Mouse (Mus musculus): ENCODE results near the gene Cd300ld. TPM values are rescaled to one million over a fixed set of nuclear protein-coding genes. Genes with fewer than 3 reads are reported as not detected.
A peak's percentile ranks its signal among the peaks of the same experiment; 100 is the strongest.
"Not testable (repeated sequence)": the region's sequence is repeated elsewhere in the genome, so short reads cannot be mapped to it uniquely, and the experiment has no call there.

Gene Cd300ld
- total RNA-seq (2017) = 0.99 and 4.9 TPM in 2 replicates

GRCm38 (mm10) chr11:114989793-114990192 lies at the start of gene Cd300ld:
TSS of gene Cd300ld (minus strand) at chr11:114989922.
- peak in 1 of 2 experiments; percentile 48; a peak in 1 of 4 replicates for ATAC-seq (replicated peaks in 1 of 2; ENCODE audit: insufficient read depth in 1 of 2, low FRiP score in 2 of 2, low TSS enrichment in 1 of 2, low read depth in 1 of 2, poor library complexity in 2 of 2, severe bottlenecking in 2 of 2)

- ATAC-seq (replicated peaks in 1 of 2; ENCODE audit: insufficient read depth in 1 of 2, low FRiP score in 2 of 2, low TSS enrichment in 1 of 2, low read depth in 1 of 2, poor library complexity in 2 of 2, severe bottlenecking in 2 of 2) = not testable (repeated sequence)
Observed at GRCm38 (mm10) chr11:115037669-115038068, 47.9 kb upstream of the Cd300ld start, which contains the start of gene Cd300ld5. TSS of gene Cd300ld5 (minus strand) at chr11:115037769.

- not testable (repeated sequence) for ATAC-seq (replicated peaks in 1 of 2; ENCODE audit: insufficient read depth in 1 of 2, low FRiP score in 2 of 2, low TSS enrichment in 1 of 2, low read depth in 1 of 2, poor library complexity in 2 of 2, severe bottlenecking in 2 of 2)
Observed at GRCm38 (mm10) chr11:115026912-115027311, 37.2 kb upstream of the Cd300ld start, which contains the start of gene Cd300ld4. TSS of gene Cd300ld4 (minus strand) at chr11:115027012.

- not testable (repeated sequence) for ATAC-seq (replicated peaks in 1 of 2; ENCODE audit: insufficient read depth in 1 of 2, low FRiP score in 2 of 2, low TSS enrichment in 1 of 2, low read depth in 1 of 2, poor library complexity in 2 of 2, severe bottlenecking in 2 of 2)
Observed at GRCm38 (mm10) chr11:115016093-115016492, 26.4 kb upstream of the Cd300ld start, which contains the start of gene Cd300ld2. TSS of gene Cd300ld2 (minus strand) at chr11:115016193.

GRCm38 (mm10) chr11:115004070-115004469 lies 14.3 kb upstream of the Cd300ld start:
- peak; percentile 75 to 83 for ATAC-seq (replicated peaks in 1 of 2; ENCODE audit: insufficient read depth in 1 of 2, low FRiP score in 2 of 2, low TSS enrichment in 1 of 2, low read depth in 1 of 2, poor library complexity in 2 of 2, severe bottlenecking in 2 of 2)

- peak; percentile 42 to 44 for ATAC-seq (replicated peaks in 1 of 2; ENCODE audit: insufficient read depth in 1 of 2, low FRiP score in 2 of 2, low TSS enrichment in 1 of 2, low read depth in 1 of 2, poor library complexity in 2 of 2, severe bottlenecking in 2 of 2)
Observed at GRCm38 (mm10) chr11:115001474-115002040, 11.8 kb upstream of the Cd300ld start, which contains the start of gene Cd300c2. TSS of gene Cd300c2 (minus strand) at chr11:115001880.

- ATAC-seq (replicated peaks in 1 of 2; ENCODE audit: insufficient read depth in 1 of 2, low FRiP score in 2 of 2, low TSS enrichment in 1 of 2, low read depth in 1 of 2, poor library complexity in 2 of 2, severe bottlenecking in 2 of 2) = no peak
Observed at GRCm38 (mm10) chr11:114981866-114982265, 7.9 kb downstream of the Cd300ld start.

GRCm38 (mm10) chr11:114972726-114973125 lies 17.0 kb downstream of the Cd300ld start:
- no peak for ATAC-seq (replicated peaks in 1 of 2; ENCODE audit: insufficient read depth in 1 of 2, low FRiP score in 2 of 2, low TSS enrichment in 1 of 2, low read depth in 1 of 2, poor library complexity in 2 of 2, severe bottlenecking in 2 of 2)

- peak; percentile 68 for ATAC-seq (replicated peaks in 1 of 2; ENCODE audit: insufficient read depth in 1 of 2, low FRiP score in 2 of 2, low TSS enrichment in 1 of 2, low read depth in 1 of 2, poor library complexity in 2 of 2, severe bottlenecking in 2 of 2)
Observed at GRCm38 (mm10) chr11:114968752-114969207, 20.9 kb downstream of the Cd300ld start, which contains the start of gene Cd300c. TSS of gene Cd300c (minus strand) at chr11:114969157.

- ATAC-seq (replicated peaks in 1 of 2; ENCODE audit: insufficient read depth in 1 of 2, low FRiP score in 2 of 2, low TSS enrichment in 1 of 2, low read depth in 1 of 2, poor library complexity in 2 of 2, severe bottlenecking in 2 of 2) = peak; percentile 68 to 70
Observed at GRCm38 (mm10) chr11:114965182-114965828, 24.4 kb downstream of the Cd300ld start.

- ATAC-seq (replicated peaks in 1 of 2; ENCODE audit: insufficient read depth in 1 of 2, low FRiP score in 2 of 2, low TSS enrichment in 1 of 2, low read depth in 1 of 2, poor library complexity in 2 of 2, severe bottlenecking in 2 of 2) = peak; percentile 46 to 61; a peak in 3 of 4 replicates
Observed at GRCm38 (mm10) chr11:114960369-114960768, 29.4 kb downstream of the Cd300ld start.

- peak in 1 of 2 experiments; percentile 26; a peak in 1 of 4 replicates for ATAC-seq (replicated peaks in 1 of 2; ENCODE audit: insufficient read depth in 1 of 2, low FRiP score in 2 of 2, low TSS enrichment in 1 of 2, low read depth in 1 of 2, poor library complexity in 2 of 2, severe bottlenecking in 2 of 2)
Observed at GRCm38 (mm10) chr11:114934144-114934543, 55.6 kb downstream of the Cd300ld start, which contains the start of gene Cd300lb. TSS of gene Cd300lb (minus strand) at chr11:114934386.

GRCm38 (mm10) chr11:114933591-114933990 lies 56.1 kb downstream of the Cd300ld start:
- ATAC-seq (replicated peaks in 1 of 2; ENCODE audit: insufficient read depth in 1 of 2, low FRiP score in 2 of 2, low TSS enrichment in 1 of 2, low read depth in 1 of 2, poor library complexity in 2 of 2, severe bottlenecking in 2 of 2) = no peak

Other genes with a start within 250 kb of the Cd300ld start
- 1.9 and 2.0 TPM in 2 replicates for gene Kif19a, start 224.5 kb downstream of the Cd300ld start, total RNA-seq (2017)
- not detected in 2 replicates for gene Btbd17, start 194.0 kb downstream of the Cd300ld start, total RNA-seq (2017)
- gene Gpr142, start 191.0 kb downstream of the Cd300ld start, total RNA-seq (2017) = not detected in 2 replicates
- not detected in 2 replicates for gene Gprc5c, start 138.8 kb downstream of the Cd300ld start, total RNA-seq (2017)
- gene Cd300a, start 99.9 kb downstream of the Cd300ld start, total RNA-seq (2017) = 10.7 and 19.2 TPM in 2 replicates
- gene Cd300lb, start 55.5 kb downstream of the Cd300ld start, total RNA-seq (2017) = 3.5 and 16.8 TPM in 2 replicates
- gene Cd300c, start 20.8 kb downstream of the Cd300ld start, total RNA-seq (2017) = not detected in 2 replicates
- 3.1 and 4.4 TPM in 2 replicates for gene Cd300c2, start 12.0 kb upstream of the Cd300ld start, total RNA-seq (2017)
- gene Cd300ld2, start 26.3 kb upstream of the Cd300ld start, total RNA-seq (2017) = not detected in 2 replicates
- not detected in 2 replicates for gene Cd300ld4, start 37.1 kb upstream of the Cd300ld start, total RNA-seq (2017)
- gene Cd300ld5, start 47.8 kb upstream of the Cd300ld start, total RNA-seq (2017) = not detected in 2 replicates
- 2.3 TPM in 1 of 2 replicates, not detected in the other for gene Cd300ld3, start 58.5 kb upstream of the Cd300ld start, total RNA-seq (2017)
- gene Cd300e, start 72.3 kb upstream of the Cd300ld start, total RNA-seq (2017) = 0.94 TPM in 1 of 2 replicates, not detected in the other
- 79.7 TPM in 2 replicates for gene Rab37, start 101.5 kb upstream of the Cd300ld start, total RNA-seq (2017)
- gene Cd300lf, start 144.1 kb upstream of the Cd300ld start, total RNA-seq (2017) = 3.9 and 5.4 TPM in 2 replicates
- 70.5 and 71.1 TPM in 2 replicates for gene Slc9a3r1, start 173.4 kb upstream of the Cd300ld start, total RNA-seq (2017)
- 3.5 and 4.0 TPM in 2 replicates for gene Tmem104, start 197.6 kb upstream of the Cd300ld start, total RNA-seq (2017)
- 26.6 and 42.7 TPM in 2 replicates for gene Nat9, start 197.9 kb upstream of the Cd300ld start, total RNA-seq (2017)